Mouse (Mus musculus) G1E (cell line): ENCODE measurements around the gene Tbc1d15.

ENCODE experiments used
- CTCF ChIP-seq: IDR thresholded peaks from 2 replicates; pipeline ENCODE4 v1.5.1; 2012; ENCODE audit warnings: low read depth, low read length, inconsistent platforms, mixed read lengths
- GATA1 ChIP-seq: IDR thresholded peaks from 2 replicates; pipeline ENCODE4 v1.6.1; 2012; ENCODE audit warnings: borderline replicate concordance, low read length, inconsistent platforms, mixed read lengths
- POLR2AphosphoS5 ChIP-seq: IDR thresholded peaks from 2 replicates; pipeline ENCODE4 v1.6.1; 2012; ENCODE audit warnings: low read depth, low read length, inconsistent platforms; ENCODE audit not compliant: insufficient replicate concordance
- TAL1 ChIP-seq: conservative IDR thresholded peaks from 2 replicates; pipeline ENCODE4 v1.6.1; 2012; ENCODE audit warnings: low read depth, low read length, inconsistent platforms, mixed read lengths

GRCm38 (mm10) chr10:115252321-115252757 lies 1.1 kb upstream of the Tbc1d15 start:
- TF ChIP-seq GATA1 (no peak), CTCF (no peak), POLR2AphosphoS5 (no peak), TAL1 (peak; percentile 70)
